Mouse (Mus musculus): ENCODE data around the gene Timp2. TPM values are rescaled to one million over a fixed set of nuclear protein-coding genes. Genes with fewer than 3 reads are reported as not detected.
"Not testable (repeated sequence)": the region's sequence is repeated elsewhere in the genome, so short reads cannot be mapped to it uniquely, and the experiment has no call there.

Timp2 gene
- polyA plus RNA-seq, 1 experiment from 2014 or later = 67.1 TPM

DNA sequence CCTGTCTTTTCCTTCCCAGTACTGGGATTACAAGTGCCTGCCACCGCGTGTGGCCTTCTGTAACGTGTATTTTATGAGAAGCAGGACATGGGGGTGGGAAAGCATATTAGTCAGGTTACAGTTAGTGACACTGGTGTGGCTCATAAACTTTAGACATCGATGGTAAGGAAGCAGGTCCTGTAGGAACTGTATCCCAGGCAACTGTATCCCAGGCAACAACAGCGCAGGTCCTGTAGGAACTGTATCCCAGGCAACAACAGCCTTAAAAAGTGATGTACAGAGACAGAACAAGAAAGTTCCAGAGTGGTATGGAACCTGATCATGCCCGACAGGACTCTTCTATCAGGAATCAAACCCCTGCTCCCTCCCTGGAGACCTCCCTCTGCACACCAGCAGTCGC, 34.0 kb downstream of the Timp2 start:
- 78% methylated on average over 7 of the region's 7 CpGs for WGBS
- Histone ChIP-seq H3K27ac (no peak overlapping the region), H3K4me3 (no peak overlapping the region), H3K4me2 (no peak overlapping the region), H3K36me3 (peaks cover 23% of the 10 kb centered on the region; the same call in 1 of the 2 replicates), H3K9ac (no peak overlapping the region), H3K27me3 (no peaks in the 10 kb centered on the region), H3K9me3 (replicated peaks) (no peaks in the 10 kb centered on the region), H3K4me1 (replicated peaks) (peaks cover 17% of the 10 kb centered on the region)
- ATAC-seq (replicated peaks; ENCODE audit: insufficient number of reproducible peaks, insufficient read depth, low FRiP score, low read depth) = no peak

DNA sequence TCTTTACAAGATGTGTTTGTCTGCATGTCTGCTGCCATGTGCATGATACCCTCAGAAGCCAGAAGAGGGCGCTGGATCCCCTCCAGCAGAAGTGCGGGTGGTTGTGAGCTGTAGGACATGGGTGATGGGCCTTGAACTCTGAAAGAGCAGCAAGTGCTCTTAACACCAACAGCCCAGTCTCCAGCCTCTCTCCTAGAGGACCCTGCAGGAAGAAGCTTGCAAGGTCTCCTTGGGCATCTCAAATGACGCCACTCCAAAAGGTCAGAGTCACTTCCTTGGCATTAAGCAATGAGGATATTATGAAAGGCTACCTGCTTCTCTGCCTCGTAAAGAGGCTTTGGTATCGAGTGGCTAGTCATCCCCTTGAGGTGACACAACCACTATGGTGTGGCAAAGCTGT, 36.9 kb downstream of the Timp2 start:
- Histone ChIP-seq H3K27ac (no peak overlapping the region), H3K36me3 (peaks cover 35% of the 10 kb centered on the region; the same call in 1 of the 2 replicates), H3K4me1 (replicated peaks) (peaks cover 16% of the 10 kb centered on the region), H3K9me3 (replicated peaks) (no peaks in the 10 kb centered on the region), H3K27me3 (no peaks in the 10 kb centered on the region), H3K4me2 (no peak overlapping the region), H3K9ac (no peak overlapping the region), H3K4me3 (no peak overlapping the region)
- ATAC-seq (replicated peaks; ENCODE audit: insufficient number of reproducible peaks, insufficient read depth, low FRiP score, low read depth) = no peak
- WGBS = 65% methylated on average over 5 of the region's 5 CpGs

DNA sequence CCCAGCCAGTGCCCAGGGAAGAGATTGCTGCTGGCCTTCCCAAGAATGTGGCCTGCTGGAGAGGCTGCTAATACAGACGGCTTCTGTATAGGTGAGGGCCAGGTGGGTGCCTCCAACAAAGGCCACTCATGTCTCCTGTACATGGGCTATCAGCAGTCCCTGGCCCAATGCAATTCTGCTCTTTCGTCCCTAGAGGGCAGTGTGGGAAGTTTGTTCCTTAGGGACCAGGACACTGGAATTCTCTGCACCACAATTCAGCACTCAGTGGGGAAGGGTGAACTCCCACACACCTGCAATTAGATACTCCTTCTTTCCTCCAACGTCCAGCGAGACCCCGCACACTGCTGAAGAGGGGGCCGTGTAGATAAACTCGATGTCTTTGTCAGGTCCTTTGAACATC, 38.4 kb downstream of the Timp2 start:
- Histone ChIP-seq H3K36me3 (peaks cover 42% of the 10 kb centered on the region; the same call in 1 of the 2 replicates), H3K27ac (peak overlapping the region; percentile 1; the same call in 1 of the 2 replicates)
- WGBS = 20% methylated on average over 7 of the region's 7 CpGs

DNA sequence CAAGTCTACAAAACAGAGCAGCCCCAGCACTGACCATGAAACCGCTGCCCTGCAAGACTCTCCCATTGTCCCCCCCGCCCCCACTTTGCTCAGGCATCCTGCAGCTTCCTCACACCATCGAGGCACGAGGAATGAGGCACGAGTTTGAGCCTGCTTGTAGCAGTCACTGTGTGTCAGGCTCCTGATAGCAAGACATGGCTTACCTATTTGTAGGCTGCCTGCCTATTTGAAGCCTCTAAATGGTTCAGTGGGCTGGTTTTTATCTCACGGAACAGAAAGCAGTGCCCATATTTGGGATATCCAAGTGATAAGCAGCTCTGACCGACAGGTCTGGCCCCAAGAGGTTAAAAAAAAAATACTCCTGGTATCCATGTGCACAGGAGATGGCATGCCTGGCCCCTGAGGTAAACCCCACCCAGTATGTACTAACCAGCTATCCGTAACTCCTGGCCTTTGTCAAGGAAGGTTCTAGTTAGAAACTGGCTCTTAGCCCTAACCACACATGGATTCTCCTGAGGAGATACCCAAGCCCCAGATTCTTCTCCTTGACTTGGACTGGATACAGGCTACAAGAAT, 39.2 kb downstream of the Timp2 start:
- Histone ChIP-seq H3K9ac (no peak overlapping the region), H3K27ac (peak overlapping the region; percentile 1; the same call in 1 of the 2 replicates), H3K4me2 (no peak overlapping the region), H3K9me3 (replicated peaks) (no peaks in the 10 kb centered on the region), H3K4me1 (replicated peaks) (peaks cover 16% of the 10 kb centered on the region), H3K4me3 (no peak overlapping the region), H3K27me3 (no peaks in the 10 kb centered on the region), H3K36me3 (peaks cover 46% of the 10 kb centered on the region; the same call in 1 of the 2 replicates)
- ATAC-seq (replicated peaks; ENCODE audit: insufficient number of reproducible peaks, insufficient read depth, low FRiP score, low read depth) = no peak
- 38% methylated on average over 8 of the region's 8 CpGs for WGBS

More for the DNA sequence above, 38.4 kb downstream of the Timp2 start:
- no peak overlapping the region for H3K9ac ChIP-seq
- H3K4me1 ChIP-seq (replicated peaks) = peaks cover 16% of the 10 kb centered on the region
- no peaks in the 10 kb centered on the region for H3K27me3 ChIP-seq
- H3K4me2 ChIP-seq = no peak overlapping the region
- no peak for ATAC-seq (replicated peaks; ENCODE audit: insufficient number of reproducible peaks, insufficient read depth, low FRiP score, low read depth)
- no peaks in the 10 kb centered on the region for H3K9me3 ChIP-seq (replicated peaks)
- no peak overlapping the region for H3K4me3 ChIP-seq

DNA sequence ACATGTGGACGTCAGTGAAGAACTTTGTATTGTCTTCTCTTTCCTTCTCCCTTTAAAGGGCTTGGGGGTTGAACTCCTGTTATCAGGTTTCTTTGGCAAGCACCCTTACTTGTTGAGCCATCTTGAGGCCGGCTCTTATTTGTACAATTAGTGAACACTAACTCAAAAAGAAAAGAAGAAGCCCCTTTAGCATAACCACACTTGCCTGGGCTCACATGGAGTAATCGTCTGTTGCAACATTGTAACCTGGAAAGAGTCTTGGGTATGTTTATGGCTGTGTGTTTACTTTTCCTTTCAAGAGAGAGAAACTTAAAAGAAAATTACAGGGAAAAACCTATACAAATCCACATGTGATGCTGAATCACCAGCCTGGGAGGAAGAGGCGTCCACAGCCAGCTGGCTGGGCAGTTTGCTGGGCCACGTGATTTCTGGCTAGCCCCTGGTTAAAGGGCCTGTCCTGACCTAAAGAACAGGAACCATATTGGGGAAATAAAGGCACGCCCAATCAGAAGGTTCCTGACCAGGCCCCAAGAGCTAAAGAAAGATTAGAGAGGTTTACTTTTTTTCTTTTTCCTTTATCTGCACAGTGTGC, 43.3 kb downstream of the Timp2 start:
- Histone ChIP-seq H3K27ac (no peak overlapping the region), H3K4me3 (no peak overlapping the region), H3K9me3 (replicated peaks) (no peaks in the 10 kb centered on the region), H3K36me3 (peaks cover 55% of the 10 kb centered on the region), H3K4me1 (replicated peaks) (peaks cover 12% of the 10 kb centered on the region), H3K9ac (no peak overlapping the region), H3K27me3 (no peaks in the 10 kb centered on the region), H3K4me2 (no peak overlapping the region)
- ATAC-seq (replicated peaks; ENCODE audit: insufficient number of reproducible peaks, insufficient read depth, low FRiP score, low read depth) = no peak
- 74% methylated on average over 6 of the region's 6 CpGs for WGBS

DNA sequence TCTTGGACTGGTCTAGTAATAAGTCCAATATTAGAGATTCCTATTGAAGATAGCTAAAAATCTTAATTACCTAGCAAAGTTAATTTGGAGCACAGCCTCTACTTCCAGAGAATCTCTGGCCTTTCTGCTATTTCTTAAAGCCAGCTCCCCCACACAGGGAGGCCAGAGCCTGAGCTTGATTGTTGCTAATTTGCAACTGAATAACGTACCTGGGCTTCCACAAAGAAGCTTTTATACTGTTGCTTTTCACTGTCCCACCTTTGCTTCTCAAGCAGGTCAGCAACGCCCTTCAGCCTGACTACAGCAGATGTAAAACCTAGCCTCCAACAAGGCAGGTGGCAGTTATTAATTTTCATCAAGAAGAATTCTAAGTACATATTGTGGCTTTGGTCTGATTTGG, 47.6 kb downstream of the Timp2 start:
- not testable (repeated sequence) for H3K9ac ChIP-seq; H3K4me1 ChIP-seq (replicated peaks); H3K4me3 ChIP-seq; H3K9me3 ChIP-seq (replicated peaks); ATAC-seq (replicated peaks; ENCODE audit: insufficient number of reproducible peaks, insufficient read depth, low FRiP score, low read depth); H3K27me3 ChIP-seq; H3K27ac ChIP-seq; H3K4me2 ChIP-seq
- H3K36me3 ChIP-seq = peaks cover 45% of the 10 kb centered on the region
- WGBS = 82% methylated on average over 2 of the region's 2 CpGs

DNA sequence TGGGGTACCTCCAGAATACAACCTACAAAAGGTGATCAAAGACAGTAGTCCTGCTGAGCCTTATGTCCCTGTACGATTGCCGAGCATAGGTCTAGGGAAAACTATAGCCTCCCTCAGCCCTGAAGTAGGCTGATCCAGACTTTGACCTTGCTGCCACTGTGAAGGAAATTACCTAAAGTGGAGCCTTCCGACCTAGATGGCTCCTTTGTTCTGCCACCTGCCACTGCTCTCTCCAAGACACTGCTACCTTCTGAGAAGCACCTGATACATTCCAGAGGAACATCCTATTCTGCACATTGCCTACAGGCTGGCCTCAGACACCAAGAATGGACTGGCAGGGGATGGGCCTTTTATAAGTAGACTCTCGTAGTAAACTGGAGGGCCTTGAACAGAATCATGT, 51.6 kb downstream of the Timp2 start:
- 87% methylated on average over 4 of the region's 4 CpGs for WGBS
- H3K9ac ChIP-seq; H3K9me3 ChIP-seq (replicated peaks); H3K27ac ChIP-seq; H3K4me1 ChIP-seq (replicated peaks); H3K4me2 ChIP-seq; ATAC-seq (replicated peaks; ENCODE audit: insufficient number of reproducible peaks, insufficient read depth, low FRiP score, low read depth); H3K27me3 ChIP-seq; H3K4me3 ChIP-seq: not testable (repeated sequence)
- H3K36me3 ChIP-seq = peaks cover 30% of the 10 kb centered on the region

DNA sequence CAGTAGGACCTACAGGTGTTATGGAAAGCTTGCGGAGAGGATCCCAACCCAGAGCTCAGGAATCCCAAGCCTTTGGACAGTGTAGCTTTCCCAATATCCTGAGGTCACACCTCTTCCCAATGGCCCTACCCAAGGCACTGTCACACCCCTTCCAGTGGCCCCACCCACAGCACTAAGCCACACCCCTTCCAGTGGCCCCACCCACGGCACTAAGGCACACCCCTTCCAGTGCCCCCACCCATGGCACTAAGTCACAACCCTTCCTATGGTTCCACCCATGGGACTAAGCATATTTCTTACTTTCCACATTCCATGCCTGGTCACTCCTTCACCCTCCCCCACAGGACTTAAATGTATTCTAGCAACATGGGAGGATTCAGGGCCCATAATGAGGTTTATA, 56.7 kb downstream of the Timp2 start:
- Histone ChIP-seq H3K36me3 (peaks cover 16% of the 10 kb centered on the region), H3K4me1 (replicated peaks) (no peaks in the 10 kb centered on the region), H3K27me3 (no peaks in the 10 kb centered on the region), H3K4me3 (no peak overlapping the region), H3K9me3 (replicated peaks) (no peaks in the 10 kb centered on the region), H3K9ac (no peak overlapping the region), H3K27ac (no peak overlapping the region), H3K4me2 (no peak overlapping the region)
- ATAC-seq (replicated peaks; ENCODE audit: insufficient number of reproducible peaks, insufficient read depth, low FRiP score, low read depth) = no peak
- 70% methylated on average over 2 of the region's 2 CpGs for whole genome bisulfite sequencing

DNA sequence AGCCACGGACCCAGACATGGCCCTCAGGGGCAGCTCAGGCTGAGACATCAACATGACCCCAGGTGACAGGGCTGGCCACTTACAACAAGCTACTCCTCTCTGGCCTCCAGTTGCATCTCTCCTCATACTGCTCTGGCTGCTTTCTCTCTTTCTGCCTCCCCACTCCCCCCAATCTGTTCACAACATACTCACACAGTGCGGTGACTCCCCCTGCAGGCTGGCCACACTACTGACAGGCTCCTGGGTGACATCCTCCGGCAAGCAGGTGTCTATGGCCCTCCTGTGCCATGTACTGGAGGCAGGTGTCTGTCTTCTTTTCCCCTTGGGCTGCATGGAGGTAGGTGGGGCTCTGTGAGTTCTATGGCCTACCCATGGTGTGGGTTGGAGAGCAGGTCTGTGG, 57.6 kb downstream of the Timp2 start:
- 79% methylated on average over 3 of the region's 3 CpGs for WGBS
- no peak overlapping the region for H3K4me3 ChIP-seq

DNA sequence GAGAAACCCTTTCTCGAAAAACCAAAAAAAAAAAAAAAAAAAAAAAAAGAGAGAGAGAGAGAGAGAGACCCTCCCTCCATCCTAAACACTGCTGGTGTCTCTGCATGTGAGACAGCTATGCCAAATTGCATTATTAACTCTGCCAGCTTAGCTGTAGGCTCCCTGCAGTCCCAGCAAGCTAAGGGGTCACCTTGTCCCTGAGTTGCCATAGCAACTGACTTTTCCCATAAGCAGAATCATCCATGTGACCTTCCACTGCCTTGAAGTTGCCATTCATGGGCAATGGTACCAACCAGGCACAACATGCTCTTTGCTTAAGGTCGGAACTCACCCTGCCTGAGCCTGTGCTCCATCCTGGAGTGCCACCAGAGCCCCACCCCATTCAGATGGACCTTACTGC, 60.5 kb downstream of the Timp2 start:
- no peak for ATAC-seq (replicated peaks; ENCODE audit: insufficient number of reproducible peaks, insufficient read depth, low FRiP score, low read depth)
- no peaks in the 10 kb centered on the region for H3K27me3 ChIP-seq
- no peak overlapping the region for H3K27ac ChIP-seq
- no peak overlapping the region for H3K9ac ChIP-seq
- H3K4me3 ChIP-seq = no peak overlapping the region
- 83% methylated on average over 1 of the region's 2 CpGs for WGBS
- H3K9me3 ChIP-seq (replicated peaks) = no peaks in the 10 kb centered on the region
- peaks cover 6% of the 10 kb centered on the region for H3K4me1 ChIP-seq (replicated peaks)
- H3K36me3 ChIP-seq = no peaks in the 10 kb centered on the region
- H3K4me2 ChIP-seq = no peak overlapping the region

More for the DNA sequence above, 57.6 kb downstream of the Timp2 start:
- Histone ChIP-seq H3K36me3 (peaks cover 9% of the 10 kb centered on the region), H3K9me3 (replicated peaks) (no peaks in the 10 kb centered on the region), H3K4me2 (no peak overlapping the region), H3K27ac (no peak overlapping the region), H3K27me3 (no peaks in the 10 kb centered on the region), H3K4me1 (replicated peaks) (no peaks in the 10 kb centered on the region), H3K9ac (no peak overlapping the region)
- no peak for ATAC-seq (replicated peaks; ENCODE audit: insufficient number of reproducible peaks, insufficient read depth, low FRiP score, low read depth)

DNA sequence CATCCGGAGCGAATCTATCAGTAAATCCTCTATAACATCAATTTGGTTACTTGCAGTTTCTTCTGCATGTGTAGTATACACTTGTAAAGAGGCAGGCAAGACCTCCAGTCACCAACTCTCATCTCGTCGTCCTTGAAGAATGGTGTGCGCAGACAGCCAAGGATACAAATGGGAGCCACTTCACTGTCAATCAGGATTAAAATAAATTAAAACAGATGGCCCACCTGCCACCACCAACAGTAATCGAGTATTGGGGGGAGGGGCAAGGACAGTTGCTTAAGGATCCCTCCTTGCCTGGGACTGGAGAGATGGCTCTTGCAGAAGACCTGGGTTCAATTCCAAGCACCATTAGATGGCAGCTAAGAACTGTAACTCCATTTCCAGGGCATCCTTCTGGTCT, 62.9 kb downstream of the Timp2 start:
- no peak for ATAC-seq (replicated peaks; ENCODE audit: insufficient number of reproducible peaks, insufficient read depth, low FRiP score, low read depth)
- H3K4me1 ChIP-seq (replicated peaks) = peaks cover 17% of the 10 kb centered on the region
- no peaks in the 10 kb centered on the region for H3K27me3 ChIP-seq
- H3K9ac ChIP-seq = no peak overlapping the region
- 61% methylated on average over 6 of the region's 6 CpGs for WGBS
- H3K36me3 ChIP-seq = no peaks in the 10 kb centered on the region
- no peak overlapping the region for H3K4me3 ChIP-seq
- no peak overlapping the region for H3K4me2 ChIP-seq
- no peaks in the 10 kb centered on the region for H3K9me3 ChIP-seq (replicated peaks)
- no peak overlapping the region for H3K27ac ChIP-seq

Measured in heart, embryonic 15.5 days (tissue).